Mouse (Mus musculus) liver, postnatal 0 days (tissue): ENCODE data around the gene Rel.

Experiments used
- CTCF ChIP-seq: sonication (generic); IDR thresholded peaks from 2 replicates; pipeline ENCODE4 v1.5.1; 2016; ENCODE audit warnings: antibody characterized with exemption, low read depth
- EP300 ChIP-seq: IDR thresholded peaks from 2 replicates; pipeline ENCODE4 v1.6.1; 2016; ENCODE audit warnings: antibody characterized with exemption, low read depth, mild to moderate bottlenecking

- TF ChIP-seq CTCF (no peak), EP300 (no peak)
Observed at GRCm38 (mm10) chr11:23734749-23735286, 36.0 kb downstream of the Rel start.
